Mouse (Mus musculus): ENCODE measurements at regions not wholly inside any gene's neighbourhood (a gene's known extent, or its start where the extent isn't known, plus 50 kb on each side); places are given as distances from the start of the nearest gene placed in this dataset.

DNA sequence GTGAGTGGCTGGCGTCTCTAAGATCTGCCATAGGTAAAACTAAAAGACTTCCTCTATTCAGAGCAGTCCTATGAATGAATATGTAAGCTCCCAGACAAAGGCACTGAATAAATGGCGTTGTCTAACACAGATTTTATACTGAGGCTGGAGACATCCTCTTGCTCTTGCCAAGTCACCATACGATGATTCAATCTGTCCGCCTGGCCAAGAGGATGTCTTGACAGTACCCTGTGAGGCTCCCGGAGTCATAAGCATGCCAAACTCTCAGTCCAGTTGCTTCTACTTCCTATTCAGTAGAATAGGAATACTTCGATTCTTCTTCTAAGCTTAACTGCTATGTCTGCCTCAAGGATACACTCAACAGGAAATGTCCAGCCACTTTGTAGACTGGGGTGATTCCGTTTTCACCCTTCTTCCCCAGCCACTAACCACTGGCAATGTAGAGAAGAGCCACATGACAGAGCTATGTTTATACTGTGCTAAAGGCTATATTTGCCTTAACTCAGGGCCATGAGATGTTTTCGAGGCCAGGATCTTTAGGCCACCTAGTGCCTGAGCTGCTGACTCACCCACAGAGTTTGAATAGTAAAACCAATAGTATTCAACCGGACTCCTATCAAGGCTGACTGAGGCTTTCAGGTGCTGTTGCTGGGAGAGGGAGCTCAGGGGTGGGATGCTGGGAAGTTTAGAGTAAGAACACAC is 188.7 kb upstream of the Atp5g3 start:
- DNase-seq = no peak

GRCm38 (mm10) chr2:74096809-74097208 is 185.7 kb upstream of the Atp5g3 start:
- no peak for DNase-seq

DNA sequence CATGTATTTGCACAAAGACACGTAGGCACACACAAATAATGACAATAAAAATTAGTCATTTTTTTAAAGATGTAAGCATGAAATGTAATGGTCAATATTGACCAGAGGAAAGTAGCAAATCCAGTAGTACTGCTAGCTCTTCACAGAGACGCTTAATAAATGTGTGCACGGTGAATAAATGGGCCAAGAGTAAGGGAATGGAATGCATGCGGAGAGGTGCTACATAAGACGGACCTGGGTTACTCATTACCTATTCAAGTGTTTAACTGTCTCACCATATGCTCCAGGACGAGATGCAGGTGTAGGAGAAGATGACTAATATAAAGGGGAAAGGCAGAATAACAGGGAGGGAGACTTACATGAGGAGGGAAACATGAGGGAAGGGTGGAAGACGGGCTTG is 182.4 kb upstream of the Atp5g3 start:
- DNase-seq = no peak

DNA sequence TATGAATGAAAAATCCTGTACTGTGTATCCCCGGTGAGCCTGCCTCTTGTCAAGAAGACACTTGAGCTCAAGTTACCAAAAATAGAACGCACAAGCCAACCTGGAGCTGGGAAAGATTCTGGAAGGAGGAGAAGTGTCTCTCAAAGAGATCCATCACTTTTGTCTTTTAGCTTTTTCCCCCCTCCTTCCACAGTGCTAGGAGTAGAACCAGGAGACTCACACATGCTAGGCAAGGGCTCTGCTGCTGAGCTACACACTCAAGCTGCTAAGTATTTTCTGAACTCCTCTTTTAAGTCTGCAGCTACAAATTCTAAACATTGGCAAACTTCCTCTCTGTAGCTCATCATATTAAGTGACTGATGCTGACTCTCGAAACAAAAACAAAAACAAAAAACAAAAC is 176.2 kb upstream of the Atp5g3 start:
- no peak for DNase-seq

DNA sequence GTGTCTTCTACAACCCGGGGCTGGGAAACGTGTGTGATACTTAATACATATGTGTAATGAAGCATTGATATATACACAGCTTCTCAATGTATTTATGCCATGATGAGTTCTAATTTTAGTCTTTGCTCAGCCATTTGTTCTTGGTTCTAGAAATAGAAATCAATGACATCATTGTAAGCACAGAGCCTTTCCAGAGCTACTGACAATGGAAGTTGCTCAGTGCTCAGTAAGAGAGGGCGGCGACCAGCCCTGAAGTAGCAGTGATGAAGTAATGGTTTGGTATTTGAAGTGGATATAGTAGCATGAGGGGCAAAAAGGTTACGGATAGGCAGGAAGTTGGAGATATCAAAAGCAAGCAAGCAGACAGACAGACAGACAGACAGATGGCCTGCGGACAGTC is 173.8 kb upstream of the Atp5g3 start:
- no peak for DNase-seq

DNA sequence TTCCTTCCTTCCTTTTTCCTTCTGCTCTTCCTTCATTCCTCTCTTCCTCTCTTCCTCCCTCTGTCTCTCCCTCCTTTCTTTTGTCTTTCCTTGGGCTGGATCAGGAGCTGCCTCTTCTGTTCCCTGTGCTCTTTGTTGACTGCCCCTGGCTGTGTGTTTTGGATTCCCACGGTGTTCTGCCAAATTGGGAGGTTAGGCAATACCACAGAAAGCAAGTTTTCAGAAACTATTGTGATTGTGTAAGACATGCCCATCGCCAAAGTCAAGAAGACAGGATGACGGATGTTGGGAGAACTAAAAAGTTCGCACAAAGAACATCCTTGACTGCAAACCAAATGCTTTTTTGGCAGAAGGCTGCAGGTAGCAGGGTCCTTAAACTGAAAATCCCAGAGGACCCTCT is 165.6 kb upstream of the Atp5g3 start:
- DNase-seq = no peak

GRCm38 (mm10) chr2:74075566-74075965 is 164.4 kb upstream of the Atp5g3 start:
- no peak for DNase-seq

DNA sequence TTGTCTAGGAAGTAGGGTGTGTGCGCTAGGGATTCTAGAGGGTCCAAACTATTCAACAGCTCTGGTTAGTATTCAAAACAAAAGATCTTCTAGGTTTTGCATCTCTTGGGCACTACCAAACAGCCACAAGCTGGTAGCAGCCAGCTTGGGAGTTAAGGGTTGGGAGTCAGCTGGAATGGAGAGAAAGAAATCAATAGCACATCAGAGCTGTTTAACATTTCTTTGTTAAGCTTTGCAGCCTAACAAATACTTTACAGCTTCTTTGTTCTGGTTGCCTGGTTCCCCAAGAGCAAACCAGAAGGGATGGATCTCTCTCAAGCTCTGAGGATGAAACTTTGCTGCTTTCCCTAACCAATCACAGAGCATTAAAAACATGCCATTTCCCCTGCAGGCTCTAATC is 162.3 kb upstream of the Atp5g3 start:
- DNase-seq = no peak

DNA sequence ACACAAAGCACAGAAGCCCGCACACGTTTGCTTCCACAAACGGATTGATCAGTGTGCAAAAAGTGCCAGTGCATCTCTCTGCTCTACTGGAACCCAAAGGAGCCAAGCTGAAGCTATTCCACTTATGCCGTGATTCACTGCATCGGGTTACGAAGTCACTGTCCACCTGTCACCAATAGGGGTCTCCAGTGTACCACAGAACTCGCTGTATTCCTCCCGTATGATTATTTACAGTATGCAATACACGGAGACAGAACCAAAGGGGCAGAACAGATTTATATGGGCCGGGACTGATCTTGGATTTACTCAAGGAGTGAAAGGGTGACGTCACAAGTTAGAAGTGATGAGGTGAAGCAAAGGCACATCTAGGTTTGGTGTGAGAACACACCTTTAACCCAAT is 155.5 kb upstream of the Atp5g3 start:
- peak; percentile 9 for DNase-seq

DNA sequence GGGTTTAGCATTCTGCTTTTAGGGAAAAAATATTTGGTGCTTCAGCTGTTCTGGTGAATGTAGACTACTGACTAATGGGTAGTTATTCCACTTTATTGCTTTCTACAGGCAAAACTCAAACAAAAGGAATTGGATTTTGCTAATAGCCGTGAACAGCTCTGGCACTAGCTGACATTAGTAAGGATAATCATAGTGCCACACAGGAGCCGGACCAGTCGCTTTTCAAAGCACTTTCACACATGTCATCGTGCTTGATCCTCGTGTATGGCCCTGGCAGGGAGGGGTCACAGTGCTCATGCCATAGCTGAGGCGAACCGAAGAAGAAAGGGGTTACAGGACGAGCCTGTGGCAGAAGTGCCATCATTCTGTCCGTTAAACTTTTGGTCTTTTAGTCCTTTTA is 153.2 kb upstream of the Atp5g3 start:
- DNase-seq = no peak

- no peak for DNase-seq
Measured at GRCm38 (mm10) chr2:74063777-74064176, 152.7 kb upstream of the Atp5g3 start.

GRCm38 (mm10) chr2:74063302-74063701 is 152.2 kb upstream of the Atp5g3 start:
- DNase-seq = no peak

DNA sequence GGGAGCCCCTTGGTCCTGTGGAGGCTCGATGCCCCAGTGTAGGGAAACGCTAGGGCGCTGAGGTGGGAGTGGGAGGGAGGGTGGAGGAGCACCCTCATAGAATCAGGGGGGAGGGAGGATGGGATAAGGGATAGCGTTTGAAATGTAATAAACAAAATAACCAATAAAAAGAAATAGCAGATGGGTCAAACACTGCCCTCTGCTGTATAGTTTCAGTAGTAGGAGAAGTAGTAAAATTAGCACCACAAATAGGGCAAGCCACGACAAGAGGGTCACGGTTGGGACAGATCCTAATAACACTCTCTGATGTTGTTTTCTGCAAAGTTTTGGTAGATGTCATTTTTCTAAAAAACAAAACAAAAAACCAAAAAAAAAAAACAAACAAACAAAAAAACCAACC is 131.3 kb upstream of the Atp5g3 start:
- DNase-seq = no peak

- DNase-seq = no peak
Measured at GRCm38 (mm10) chr2:74039580-74039979, 128.5 kb upstream of the Atp5g3 start.

- no peak for DNase-seq
Measured at GRCm38 (mm10) chr2:74036043-74036442, 124.9 kb upstream of the Atp5g3 start.

DNA sequence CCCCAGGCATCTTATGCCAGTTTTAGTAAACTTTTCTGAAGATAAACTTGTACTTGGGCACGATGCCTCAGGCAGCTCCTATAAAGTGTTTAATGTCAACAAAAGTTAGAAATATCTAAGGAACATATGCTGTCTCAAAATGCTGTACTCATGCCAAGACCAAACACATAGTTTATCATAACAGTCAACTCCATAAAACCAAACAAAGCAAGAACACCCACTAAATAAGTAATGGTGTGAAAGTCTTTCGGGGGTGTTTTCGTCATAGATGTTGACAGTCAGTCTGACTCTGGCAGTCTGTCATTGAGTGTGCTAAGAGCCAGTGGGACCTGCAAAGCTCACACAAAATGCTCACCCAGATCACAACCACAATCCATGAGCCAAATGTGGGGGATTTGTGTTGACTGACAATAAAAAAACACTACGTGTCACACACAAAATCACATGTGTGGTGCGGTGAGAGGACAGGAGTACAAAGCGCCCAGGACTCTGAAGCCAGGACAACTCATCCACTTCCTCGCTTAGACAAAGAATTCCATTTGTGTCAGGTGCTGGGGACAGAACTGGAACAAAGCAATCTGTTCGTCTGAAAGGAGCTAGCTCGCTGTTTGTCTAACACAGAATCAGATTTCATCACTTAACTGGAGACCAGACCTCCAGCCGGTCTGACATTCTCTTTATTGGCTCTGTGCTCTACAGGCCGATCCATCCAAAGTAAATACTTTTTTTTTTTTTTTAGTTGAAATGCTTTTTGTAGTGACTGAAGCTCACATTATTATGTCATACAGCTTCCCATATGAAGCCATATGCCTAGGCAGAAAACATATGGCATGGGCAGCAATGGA is 121.3 kb upstream of the Atp5g3 start:
- no peak for DNase-seq

GRCm38 (mm10) chr2:74029938-74030337 is 118.8 kb upstream of the Atp5g3 start:
- no peak for DNase-seq

GRCm38 (mm10) chr2:74027404-74028104 is 116.4 kb upstream of the Atp5g3 start:
- DNase-seq = no peak

GRCm38 (mm10) chr2:74015146-74015545 is 104.0 kb upstream of the Atp5g3 start:
- DNase-seq = no peak

DNA sequence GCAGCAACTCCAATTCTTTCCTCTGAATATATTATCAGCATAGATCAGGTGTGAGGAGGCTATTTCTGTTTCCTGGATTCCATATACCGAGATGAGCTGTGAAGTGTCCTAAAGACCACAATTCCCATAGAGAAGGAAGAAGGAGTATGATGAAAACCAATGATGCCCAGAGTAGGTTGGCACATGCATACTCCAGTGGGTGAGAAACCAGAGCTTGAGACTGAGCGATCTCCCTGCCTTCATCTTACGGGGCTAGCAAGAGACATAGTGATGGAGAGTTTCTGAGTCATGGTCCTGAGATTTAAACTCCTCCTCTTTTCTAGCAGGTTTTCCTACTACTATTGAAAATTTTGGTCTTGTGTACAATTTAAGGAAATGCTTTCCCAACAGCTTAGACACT is 103.1 kb upstream of the Atp5g3 start:
- no peak for DNase-seq

DNA sequence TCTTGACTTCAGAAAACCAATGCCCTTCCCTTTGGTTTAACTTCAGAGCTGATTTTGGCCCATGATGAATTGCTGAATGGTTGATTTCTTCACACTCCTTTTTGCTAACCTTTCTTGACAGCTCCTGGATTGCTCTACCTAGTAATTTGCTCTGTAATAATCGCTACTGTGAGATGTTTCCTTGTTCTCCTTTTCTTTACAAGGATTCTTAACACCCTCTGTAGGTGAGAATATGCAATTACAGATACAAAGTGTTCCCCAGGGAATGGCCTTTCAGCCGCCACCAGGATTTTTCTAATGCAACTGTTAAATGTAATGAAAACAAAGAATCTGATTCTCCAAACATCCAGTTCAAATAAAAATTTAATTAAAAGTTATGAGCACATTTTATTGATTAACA is 87.4 kb upstream of the Atp5g3 start:
- no peak for DNase-seq

GRCm38 (mm10) chr2:73996986-73997385 is 85.9 kb upstream of the Atp5g3 start:
- DNase-seq = no peak

- no peak for DNase-seq
Measured at GRCm38 (mm10) chr2:73991818-73992217, 80.7 kb upstream of the Atp5g3 start.

Measured in adrenal gland, adult 8-10 months (tissue).